Mouse (Mus musculus): ENCODE measurements around the gene Mgat5. TPM values are rescaled to one million over a fixed set of nuclear protein-coding genes. Genes with fewer than 3 reads are reported as not detected.

Gene Mgat5
- polyA plus RNA-seq, 1 experiment: 2.4 TPM

DNA sequence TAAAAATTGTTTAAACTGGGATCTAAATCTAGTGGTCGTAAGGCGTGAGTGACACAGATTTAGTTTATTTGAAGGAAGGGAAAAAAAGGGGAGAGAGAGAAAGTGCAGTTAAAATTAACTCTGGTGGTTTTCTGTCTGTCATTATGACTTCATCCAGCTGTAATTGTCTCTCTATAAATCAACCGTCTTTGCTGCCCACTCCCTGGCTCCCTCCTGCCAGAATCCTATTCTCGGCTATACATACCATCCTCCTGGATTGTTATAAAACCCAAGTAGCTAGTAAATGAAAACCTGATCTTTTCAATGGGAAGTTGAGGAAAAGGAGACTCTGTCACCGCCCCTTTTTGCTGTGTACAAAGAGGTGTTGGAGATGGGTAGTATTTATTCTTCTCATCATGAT, 88.5 kb downstream of the Mgat5 start:
- no peak overlapping the region for H3K4me3 ChIP-seq (replicated peaks)
- H3K4me1 ChIP-seq: peaks cover 79% of the 10 kb centered on the region
- no peaks in the 10 kb centered on the region for H3K9me3 ChIP-seq
- TF ChIP-seq GATA1 (IDR thresholded peaks at IDR 0.05; ENCODE audit: borderline replicate concordance, low read length): no peak
- no peak for TF ChIP-seq FLI1 (IDR thresholded peaks at IDR 0.05; ENCODE audit: low read length)
- no peaks in the 10 kb centered on the region for H3K27me3 ChIP-seq (replicated peaks)
- peaks cover 15% of the 10 kb centered on the region for H3K36me3 ChIP-seq (replicated peaks; ENCODE audit: low read length)

DNA sequence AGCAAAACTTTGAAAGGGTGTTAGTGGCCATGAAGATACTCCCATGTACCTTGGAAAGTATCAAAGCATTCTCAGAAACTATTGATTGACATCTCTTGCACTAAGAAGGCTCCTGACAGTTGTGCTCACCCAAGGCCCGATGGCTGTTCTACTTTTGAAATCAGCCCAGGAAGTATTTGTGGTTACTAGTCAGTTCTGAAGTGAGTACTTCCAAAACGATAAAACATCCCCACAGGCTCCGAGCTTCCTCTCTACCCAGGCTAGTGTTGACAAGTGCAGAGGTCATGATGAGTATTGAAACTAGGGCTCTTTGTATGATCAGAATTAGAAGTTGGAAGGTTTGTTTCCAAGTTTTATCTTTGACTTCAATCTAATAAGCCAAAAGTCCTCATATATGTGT, 92.0 kb downstream of the Mgat5 start:
- no peak for TF ChIP-seq FLI1 (IDR thresholded peaks at IDR 0.05; ENCODE audit: low read length)
- TF ChIP-seq GATA1 (IDR thresholded peaks at IDR 0.05; ENCODE audit: borderline replicate concordance, low read length): no peak
- Histone ChIP-seq H3K4me3 (replicated peaks) (no peak overlapping the region), H3K27me3 (replicated peaks) (no peaks in the 10 kb centered on the region), H3K36me3 (replicated peaks; ENCODE audit: low read length) (peaks cover 26% of the 10 kb centered on the region), H3K4me1 (peaks cover 84% of the 10 kb centered on the region), H3K9me3 (peaks cover 7% of the 10 kb centered on the region)

DNA sequence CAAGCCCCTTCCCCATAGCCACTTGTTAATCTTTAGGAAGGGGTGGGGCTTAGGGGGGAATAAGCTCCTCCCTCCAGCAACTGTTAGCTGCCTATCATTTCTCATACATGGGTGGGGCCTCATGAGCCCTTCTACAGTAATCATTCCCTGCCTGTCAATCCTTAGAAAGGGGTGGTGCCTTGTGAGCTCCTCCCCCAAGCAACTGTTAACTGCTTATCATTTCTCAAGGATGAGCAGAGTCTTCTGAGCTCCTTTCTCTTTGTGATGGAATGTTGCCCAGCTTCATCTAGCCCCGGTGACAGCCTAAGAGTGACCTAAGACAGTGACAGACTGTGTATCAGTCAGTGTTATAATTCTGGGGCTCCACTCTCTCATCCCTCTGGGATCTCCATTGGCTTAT, 95.0 kb downstream of the Mgat5 start:
- H3K27me3 ChIP-seq (replicated peaks): no peaks in the 10 kb centered on the region
- TF ChIP-seq GATA1 (IDR thresholded peaks at IDR 0.05; ENCODE audit: borderline replicate concordance, low read length): no peak
- TF ChIP-seq FLI1 (IDR thresholded peaks at IDR 0.05; ENCODE audit: low read length): no peak
- peaks cover 7% of the 10 kb centered on the region for H3K9me3 ChIP-seq
- peaks cover 86% of the 10 kb centered on the region for H3K4me1 ChIP-seq
- peaks cover 43% of the 10 kb centered on the region for H3K36me3 ChIP-seq (replicated peaks; ENCODE audit: low read length)
- no peak overlapping the region for H3K4me3 ChIP-seq (replicated peaks)

DNA sequence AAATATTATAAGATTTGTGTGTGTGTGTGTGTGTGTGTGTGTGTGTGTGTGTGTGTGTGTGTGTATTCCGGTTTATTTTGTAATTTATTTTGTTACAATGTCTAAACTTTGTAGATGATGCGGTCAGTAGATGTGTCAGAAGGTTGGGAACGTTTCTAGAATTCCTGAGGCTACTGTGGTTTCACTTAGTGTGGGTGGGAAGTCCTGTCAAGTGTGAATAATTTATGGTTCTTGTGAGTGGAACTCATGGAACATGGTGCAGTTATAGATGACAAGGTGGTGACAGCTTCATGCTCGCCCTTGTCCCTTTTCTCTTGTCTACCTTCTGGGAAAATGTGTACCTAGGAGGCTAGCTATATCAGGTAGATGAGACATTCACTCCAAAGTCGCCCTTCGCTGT, 96.2 kb downstream of the Mgat5 start:
- peaks cover 91% of the 10 kb centered on the region for H3K4me1 ChIP-seq

DNA sequence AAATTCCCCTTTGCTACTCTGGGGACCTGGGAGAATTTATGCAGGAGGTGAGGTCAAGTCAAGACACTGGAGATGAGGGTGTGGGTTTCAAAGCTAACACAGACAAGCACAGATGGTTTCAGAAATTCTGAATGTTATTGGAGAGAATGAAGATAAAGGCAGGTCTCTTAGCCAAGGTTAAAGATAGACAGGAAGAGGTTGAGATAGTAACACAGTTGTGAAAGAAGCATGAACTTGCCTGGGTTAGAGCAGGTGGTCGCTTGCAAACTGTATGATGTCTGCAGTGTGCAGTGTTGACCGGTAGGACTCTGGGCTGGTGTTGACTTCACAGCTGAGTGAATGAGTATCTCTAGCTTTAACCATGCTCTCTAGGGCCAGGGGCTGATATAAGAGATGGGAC, 97.8 kb downstream of the Mgat5 start:
- no peak overlapping the region for H3K4me3 ChIP-seq (replicated peaks)
- no peaks in the 10 kb centered on the region for H3K27me3 ChIP-seq (replicated peaks)
- H3K4me1 ChIP-seq: peaks cover 92% of the 10 kb centered on the region
- H3K36me3 ChIP-seq (replicated peaks; ENCODE audit: low read length): peaks cover 62% of the 10 kb centered on the region
- no peak for TF ChIP-seq FLI1 (IDR thresholded peaks at IDR 0.05; ENCODE audit: low read length)
- TF ChIP-seq GATA1 (IDR thresholded peaks at IDR 0.05; ENCODE audit: borderline replicate concordance, low read length): no peak
- peaks cover 7% of the 10 kb centered on the region for H3K9me3 ChIP-seq

More for the DNA sequence above, 96.2 kb downstream of the Mgat5 start:
- no peak for TF ChIP-seq FLI1 (IDR thresholded peaks at IDR 0.05; ENCODE audit: low read length)
- no peak for TF ChIP-seq GATA1 (IDR thresholded peaks at IDR 0.05; ENCODE audit: borderline replicate concordance, low read length)
- H3K9me3 ChIP-seq: peaks cover 7% of the 10 kb centered on the region
- H3K27me3 ChIP-seq (replicated peaks): no peaks in the 10 kb centered on the region
- H3K36me3 ChIP-seq (replicated peaks; ENCODE audit: low read length): peaks cover 47% of the 10 kb centered on the region
- no peak overlapping the region for H3K4me3 ChIP-seq (replicated peaks)

DNA sequence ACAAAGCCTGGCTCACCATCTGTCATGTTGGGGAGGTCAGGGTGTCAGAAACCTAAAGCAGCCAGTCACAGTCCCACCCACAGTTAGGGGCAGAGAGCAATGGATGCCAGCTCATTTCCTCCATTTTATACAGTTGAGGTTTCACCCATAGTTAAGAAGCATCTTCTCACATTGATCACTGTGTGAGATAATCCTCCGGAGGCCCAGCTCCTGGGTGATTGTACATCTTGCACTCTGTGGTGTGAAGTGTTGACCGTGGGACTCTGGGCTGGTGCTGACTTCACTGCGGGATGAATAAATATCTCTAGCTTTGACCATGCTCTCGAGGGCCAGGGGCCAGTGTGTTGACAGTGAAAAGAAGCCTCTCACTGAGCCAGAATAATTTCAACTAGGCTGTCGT, 99.0 kb downstream of the Mgat5 start:
- Histone ChIP-seq H3K4me3 (replicated peaks) (no peak overlapping the region), H3K4me1 (peaks cover 91% of the 10 kb centered on the region), H3K27me3 (replicated peaks) (no peaks in the 10 kb centered on the region), H3K9me3 (peaks cover 7% of the 10 kb centered on the region), H3K36me3 (replicated peaks; ENCODE audit: low read length) (peaks cover 70% of the 10 kb centered on the region)
- TF ChIP-seq GATA1 (IDR thresholded peaks at IDR 0.05; ENCODE audit: borderline replicate concordance, low read length) (no peak), FLI1 (IDR thresholded peaks at IDR 0.05; ENCODE audit: low read length) (no peak)

DNA sequence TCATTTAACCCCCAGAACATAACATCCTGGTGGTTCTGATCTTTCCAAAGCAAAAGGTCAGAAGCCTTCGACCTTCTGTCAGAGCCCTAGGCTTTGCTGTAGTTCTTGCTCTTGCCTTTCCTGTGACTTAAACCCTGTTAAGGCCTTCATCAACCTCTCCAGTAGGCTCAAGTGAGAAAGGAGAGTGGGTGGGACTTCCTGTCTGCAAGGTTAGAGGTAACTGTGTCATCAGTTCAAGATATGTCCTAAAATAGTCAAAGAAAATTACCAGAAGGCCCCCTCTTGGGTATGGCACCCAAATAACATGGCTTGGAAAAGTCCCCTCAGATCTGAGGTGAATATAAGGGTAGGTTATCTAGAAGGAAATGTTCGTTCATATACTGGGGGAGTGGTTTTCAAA, 99.5 kb downstream of the Mgat5 start:
- Histone ChIP-seq H3K4me3 (replicated peaks) (no peak overlapping the region), H3K9me3 (peaks cover 7% of the 10 kb centered on the region), H3K4me1 (peaks cover 94% of the 10 kb centered on the region), H3K27me3 (replicated peaks) (no peaks in the 10 kb centered on the region), H3K36me3 (replicated peaks; ENCODE audit: low read length) (peaks cover 69% of the 10 kb centered on the region)
- no peak for TF ChIP-seq FLI1 (IDR thresholded peaks at IDR 0.05; ENCODE audit: low read length)

DNA sequence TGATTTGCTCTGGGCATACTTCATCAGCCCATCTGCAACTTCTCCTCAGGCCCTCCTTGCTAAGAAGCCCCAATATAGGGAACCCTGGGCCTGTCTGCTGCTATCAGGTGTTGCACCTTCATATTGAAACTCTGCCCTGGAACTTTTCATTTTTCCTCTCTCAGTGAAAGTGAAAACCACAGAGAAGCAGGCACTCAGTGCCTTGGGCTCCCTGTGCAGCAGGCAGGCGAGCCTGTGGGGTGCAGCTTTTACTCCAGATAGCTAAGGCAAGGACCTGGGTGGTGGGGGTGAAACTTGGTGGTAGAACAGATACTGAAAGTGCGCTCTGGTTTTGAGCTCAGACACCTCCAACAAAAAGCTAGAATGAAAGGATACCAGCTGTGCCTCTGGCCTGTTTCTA, 100.8 kb downstream of the Mgat5 start:
- no peak overlapping the region for H3K4me3 ChIP-seq (replicated peaks)
- TF ChIP-seq GATA1 (IDR thresholded peaks at IDR 0.05; ENCODE audit: borderline replicate concordance, low read length): no peak
- no peak for TF ChIP-seq FLI1 (IDR thresholded peaks at IDR 0.05; ENCODE audit: low read length)
- peaks cover 94% of the 10 kb centered on the region for H3K4me1 ChIP-seq
- H3K36me3 ChIP-seq (replicated peaks; ENCODE audit: low read length): peaks cover 63% of the 10 kb centered on the region
- H3K9me3 ChIP-seq: peaks cover 3% of the 10 kb centered on the region
- H3K27me3 ChIP-seq (replicated peaks): no peaks in the 10 kb centered on the region

DNA sequence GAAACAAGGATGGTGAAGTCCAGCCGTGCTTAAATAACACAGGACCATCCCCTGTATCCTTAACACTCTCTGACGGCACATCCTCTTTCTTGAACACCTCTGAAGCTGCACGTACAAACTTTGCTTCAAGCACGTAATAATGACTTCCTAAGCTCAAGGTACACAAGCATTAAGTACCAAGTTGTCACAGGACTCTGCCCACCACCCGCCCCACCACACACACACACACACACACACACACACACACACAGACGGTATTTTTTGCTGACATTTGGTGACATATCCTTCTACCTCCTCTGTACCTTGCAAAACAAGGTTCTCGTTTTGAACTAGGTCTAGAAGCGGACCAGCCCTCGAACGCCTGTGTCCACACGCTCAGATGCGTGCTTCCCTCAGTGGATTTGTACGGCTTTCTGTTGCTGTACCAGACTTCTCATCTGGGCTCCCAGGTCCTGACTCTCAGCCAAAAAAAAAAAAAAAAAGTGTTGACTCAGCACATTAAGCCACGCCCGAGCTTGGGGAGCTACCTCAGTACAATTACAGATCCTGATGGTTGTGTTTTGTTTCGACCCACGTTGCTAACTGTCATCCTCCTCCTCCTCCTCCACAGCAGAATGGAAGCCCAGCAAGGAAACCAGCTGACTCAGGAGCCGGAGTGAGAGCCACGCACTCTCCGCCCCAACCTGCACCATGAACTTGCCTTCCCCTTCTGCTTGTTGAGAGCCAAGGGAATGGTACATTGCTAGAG, 101.4 kb downstream of the Mgat5 start:
- Histone ChIP-seq H3K4me1 (peaks cover 91% of the 10 kb centered on the region), H3K36me3 (replicated peaks; ENCODE audit: low read length) (peaks cover 61% of the 10 kb centered on the region)

DNA sequence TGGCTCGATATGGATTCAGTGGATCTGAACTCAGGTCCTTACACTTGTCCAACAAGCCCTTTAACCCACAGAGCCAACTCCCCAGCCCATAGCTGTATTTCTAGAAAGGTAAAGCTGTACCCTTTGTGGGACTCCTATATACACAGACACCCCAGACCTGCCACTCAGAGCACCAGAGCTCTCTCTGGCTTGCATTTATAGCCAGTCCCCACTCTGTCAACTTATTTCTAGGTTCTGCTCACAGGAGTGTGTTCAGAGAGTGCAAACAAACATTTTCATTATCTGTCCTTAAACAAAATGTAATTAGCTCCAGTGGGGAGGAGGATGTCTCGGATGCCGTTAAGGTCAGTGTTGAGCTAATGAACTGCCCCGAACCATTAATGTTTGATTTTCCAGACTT, 102.5 kb downstream of the Mgat5 start:
- no peaks in the 10 kb centered on the region for H3K27me3 ChIP-seq (replicated peaks)
- H3K9me3 ChIP-seq: no peaks in the 10 kb centered on the region
- H3K36me3 ChIP-seq (replicated peaks; ENCODE audit: low read length): peaks cover 63% of the 10 kb centered on the region
- peaks cover 93% of the 10 kb centered on the region for H3K4me1 ChIP-seq
- no peak for TF ChIP-seq GATA1 (IDR thresholded peaks at IDR 0.05; ENCODE audit: borderline replicate concordance, low read length)
- no peak for TF ChIP-seq FLI1 (IDR thresholded peaks at IDR 0.05; ENCODE audit: low read length)
- no peak overlapping the region for H3K4me3 ChIP-seq (replicated peaks)

More for the DNA sequence above, 101.4 kb downstream of the Mgat5 start:
- TF ChIP-seq GATA1 (IDR thresholded peaks at IDR 0.05; ENCODE audit: borderline replicate concordance, low read length): no peak
- no peak for TF ChIP-seq FLI1 (IDR thresholded peaks at IDR 0.05; ENCODE audit: low read length)
- no peak overlapping the region for H3K4me3 ChIP-seq (replicated peaks)
- no peaks in the 10 kb centered on the region for H3K27me3 ChIP-seq (replicated peaks)
- H3K9me3 ChIP-seq: peaks cover 2% of the 10 kb centered on the region; the same call in 1 of the 2 replicates
